Mouse (Mus musculus): Measurements from ENCODE around the gene Aldh6a1. TPM values are rescaled to one million over a fixed set of nuclear protein-coding genes. Genes with fewer than 3 reads are reported as not detected.
A peak's percentile ranks its signal among the peaks of the same experiment; 100 is the strongest.

Gene Aldh6a1
- total RNA-seq (2021) = 100 to 1,000 TPM; 178 to 183 TPM

- intact Hi-C loops (cut with DNase I) = loop anchor here (2.0 kb wide), 1 partner anchor 32 kb away; no protein-coding TSS in a partner anchor
Measured at GRCm38 (mm10) chr12:84450718-84451646, at the start of gene Aldh6a1, which contains the start of gene Lin52. Aldh6a1 (minus strand) TSS chr12:84451004. Lin52 (plus strand) TSS chr12:84451422.

GRCm38 (mm10) chr12:84496795-84497194 is 46.0 kb upstream of the Aldh6a1 start:
- DNase-seq (ENCODE audit: low spot score) = no peak
- intact Hi-C loops (cut with DNase I) = no loop called here

More at GRCm38 (mm10) chr12:84450718-84451646, at the start of gene Aldh6a1, which contains the start of gene Lin52:
- DNase-seq (ENCODE audit: low spot score) = peak; percentile 97

DNA sequence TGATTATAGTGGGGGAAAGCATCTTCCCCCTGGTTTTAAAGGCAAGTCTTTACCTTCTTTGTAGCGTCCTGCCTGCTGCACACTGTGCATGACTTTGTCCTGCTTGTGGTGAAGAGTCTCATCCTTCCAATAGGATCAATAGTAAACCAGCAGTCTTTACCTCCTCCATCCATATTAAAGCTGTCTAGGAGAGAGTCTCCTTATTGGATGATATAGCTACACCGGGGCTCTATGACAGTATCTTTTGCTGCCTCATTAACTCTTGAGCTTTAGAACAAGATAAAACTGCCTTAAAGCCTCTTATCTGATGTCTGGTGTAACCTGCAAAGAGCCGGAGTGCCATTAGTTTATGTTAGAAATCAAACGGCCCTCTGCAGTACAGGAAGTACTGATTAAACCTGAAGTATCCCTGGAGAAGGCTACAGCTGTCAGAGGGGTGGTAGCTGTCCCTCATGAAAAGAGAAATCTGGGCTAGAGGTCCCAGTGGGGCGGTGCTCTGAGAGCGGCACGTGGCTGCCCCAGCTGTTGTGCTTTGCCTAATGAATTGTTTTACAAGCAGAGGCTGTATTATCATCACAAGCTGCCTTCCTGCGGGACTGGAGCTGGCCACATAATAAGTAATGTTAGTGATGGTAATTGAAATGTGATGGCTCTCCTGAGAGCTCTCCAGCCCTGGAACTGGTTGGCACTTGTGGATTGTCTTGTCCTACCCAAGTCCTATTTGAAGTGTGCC is 36.7 kb upstream of the Aldh6a1 start:
- intact Hi-C loops (cut with DNase I) = no loop called here

GRCm38 (mm10) chr12:84482778-84483585 is 32.2 kb upstream of the Aldh6a1 start:
- intact Hi-C loops (cut with DNase I) = no loop called here
- DNase-seq (ENCODE audit: low spot score) = no peak

More for the DNA sequence above, 36.7 kb upstream of the Aldh6a1 start:
- peak; percentile 17 for DNase-seq (ENCODE audit: low spot score)

- no peak for DNase-seq (ENCODE audit: low spot score)
- intact Hi-C loops (cut with DNase I) = no loop called here
Measured at GRCm38 (mm10) chr12:84481251-84481650, 30.4 kb upstream of the Aldh6a1 start.

DNA sequence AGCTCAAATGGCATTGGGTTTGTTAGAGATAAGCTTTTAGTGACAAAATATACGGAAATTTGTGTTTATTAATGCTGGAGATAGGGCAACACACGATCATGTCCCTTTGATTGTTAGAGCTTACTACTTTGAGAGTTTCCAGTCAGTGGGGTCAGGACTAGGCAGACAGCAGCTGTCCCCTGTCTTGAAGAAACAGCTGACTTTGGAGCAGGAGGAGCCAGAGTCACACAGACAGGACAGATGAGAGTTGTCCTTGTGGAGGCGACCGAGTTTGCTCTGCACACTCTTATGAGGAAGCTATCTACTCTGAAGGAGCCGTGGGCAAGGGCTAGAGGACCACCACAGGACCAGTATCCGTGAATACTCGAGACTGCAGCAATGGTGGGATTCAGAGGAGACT is 28.1 kb upstream of the Aldh6a1 start:
- intact Hi-C loops (cut with DNase I) = no loop called here
- DNase-seq (ENCODE audit: low spot score) = no peak

DNA sequence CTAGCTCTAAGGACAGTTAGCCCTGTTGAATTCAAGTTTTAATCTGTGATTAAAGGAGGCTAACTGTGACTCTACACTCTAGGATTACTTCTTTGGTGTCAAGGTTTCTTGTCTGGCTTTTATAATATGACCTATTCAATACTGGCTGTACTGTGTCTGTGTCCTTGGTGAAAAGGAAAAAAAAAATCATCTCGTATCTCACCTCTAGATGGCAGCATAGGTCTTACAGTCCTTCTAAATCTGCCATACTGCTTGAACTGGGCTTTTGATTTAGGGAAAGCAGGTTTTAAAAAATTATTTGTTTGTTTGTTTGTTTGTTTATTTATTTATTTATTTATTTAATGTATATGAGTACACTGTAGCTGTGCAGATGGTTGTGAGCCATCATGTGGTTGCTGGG is 17.9 kb upstream of the Aldh6a1 start:
- intact Hi-C loops (cut with DNase I) = loop anchor here (5.0 kb wide), 1 partner anchor 79 kb away; no protein-coding TSS in a partner anchor
- DNase-seq (ENCODE audit: low spot score) = no peak

GRCm38 (mm10) chr12:84462856-84463255 is 12.1 kb upstream of the Aldh6a1 start:
- intact Hi-C loops (cut with DNase I) = no loop called here
- DNase-seq (ENCODE audit: low spot score) = no peak

GRCm38 (mm10) chr12:84461416-84461815 is 10.6 kb upstream of the Aldh6a1 start:
- intact Hi-C loops (cut with DNase I) = no loop called here
- no peak for DNase-seq (ENCODE audit: low spot score)

GRCm38 (mm10) chr12:84459845-84460244 is 9.0 kb upstream of the Aldh6a1 start:
- intact Hi-C loops (cut with DNase I) = no loop called here
- DNase-seq (ENCODE audit: low spot score) = no peak

- no peak for DNase-seq (ENCODE audit: low spot score)
- intact Hi-C loops (cut with DNase I) = no loop called here
Measured at GRCm38 (mm10) chr12:84456911-84457310, 6.1 kb upstream of the Aldh6a1 start.

DNA sequence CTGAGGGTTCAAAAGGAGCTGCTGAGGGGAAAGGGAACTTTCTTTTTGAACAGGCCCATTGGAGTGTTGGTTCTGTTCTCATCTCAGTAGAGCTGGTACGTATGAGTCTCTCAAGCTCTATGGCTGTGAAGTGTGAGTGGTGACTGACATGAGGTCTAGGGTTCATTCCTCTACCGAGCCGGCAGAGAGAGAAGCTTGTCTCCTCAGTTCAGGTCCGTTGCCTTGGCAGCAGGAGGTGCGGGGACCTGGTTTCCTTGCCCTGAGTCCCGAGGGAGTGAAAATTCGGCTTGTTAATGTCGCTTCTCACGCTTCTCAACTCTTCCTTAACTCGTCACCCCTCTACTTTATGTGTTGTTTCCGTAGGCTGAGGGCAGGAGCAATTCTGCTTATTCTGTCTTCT is 997 bp upstream of the Aldh6a1 start:
- DNase-seq (ENCODE audit: low spot score) = no peak
- intact Hi-C loops (cut with DNase I) = loop anchor here (2.0 kb wide), 1 partner anchor 33 kb away; no protein-coding TSS in a partner anchor

- intact Hi-C loops (cut with DNase I) = loop anchor here (2.0 kb wide), 1 partner anchor 32 kb away; no protein-coding TSS in a partner anchor
- no peak for DNase-seq (ENCODE audit: low spot score)
Measured at GRCm38 (mm10) chr12:84450351-84450717, 470 bp downstream of the Aldh6a1 start.

- no peak for DNase-seq (ENCODE audit: low spot score)
- intact Hi-C loops (cut with DNase I) = loop anchor here (2.0 kb wide), 1 partner anchor 31 kb away; no protein-coding TSS in a partner anchor
Measured at GRCm38 (mm10) chr12:84449887-84450286, 917 bp downstream of the Aldh6a1 start.

DNA sequence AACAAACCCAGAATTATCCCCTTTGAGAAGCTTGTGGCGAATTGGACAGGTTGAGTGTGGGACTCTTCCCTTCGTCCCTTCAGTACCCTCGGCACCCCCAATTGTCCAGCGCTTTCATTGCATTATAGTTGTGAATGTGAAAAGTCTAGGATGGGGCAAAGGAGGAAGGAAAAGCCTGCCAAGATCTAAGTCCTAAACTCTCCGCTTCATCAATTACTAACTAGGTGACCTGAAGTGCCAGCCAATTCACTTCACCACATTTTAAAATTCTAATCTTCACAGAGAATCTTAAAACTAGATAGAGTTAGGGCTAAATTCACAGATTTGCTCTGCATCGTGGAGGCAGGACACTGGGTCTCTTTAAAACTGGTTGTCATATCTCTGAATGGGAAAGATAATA is 2.6 kb downstream of the Aldh6a1 start:
- no peak for DNase-seq (ENCODE audit: low spot score)

DNA sequence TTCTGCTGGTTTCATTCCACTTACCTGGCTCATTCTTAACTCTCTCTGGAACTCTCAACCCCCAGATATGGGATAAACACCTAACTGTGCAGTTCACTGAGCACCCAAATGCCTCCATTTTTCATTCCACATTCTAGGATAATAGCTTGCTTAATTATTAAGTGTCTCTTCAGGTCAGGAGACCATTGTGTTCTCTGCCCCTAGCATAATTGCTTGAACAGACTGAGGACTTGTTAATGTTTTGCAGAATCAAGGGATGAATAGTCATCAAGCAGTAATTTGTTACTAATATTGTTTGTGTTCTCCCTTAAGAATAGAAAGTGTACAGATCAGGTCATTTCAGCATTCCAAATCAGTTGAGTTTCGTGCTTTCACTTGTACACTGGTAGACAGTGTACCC is 3.4 kb downstream of the Aldh6a1 start:
- DNase-seq (ENCODE audit: low spot score) = no peak
- intact Hi-C loops (cut with DNase I) = no loop called here

More for the DNA sequence above, 2.6 kb downstream of the Aldh6a1 start:
- intact Hi-C loops (cut with DNase I) = no loop called here

- no peak for DNase-seq (ENCODE audit: low spot score)
- intact Hi-C loops (cut with DNase I) = no loop called here
Measured at GRCm38 (mm10) chr12:84442526-84442925, 8.3 kb downstream of the Aldh6a1 start.

DNA sequence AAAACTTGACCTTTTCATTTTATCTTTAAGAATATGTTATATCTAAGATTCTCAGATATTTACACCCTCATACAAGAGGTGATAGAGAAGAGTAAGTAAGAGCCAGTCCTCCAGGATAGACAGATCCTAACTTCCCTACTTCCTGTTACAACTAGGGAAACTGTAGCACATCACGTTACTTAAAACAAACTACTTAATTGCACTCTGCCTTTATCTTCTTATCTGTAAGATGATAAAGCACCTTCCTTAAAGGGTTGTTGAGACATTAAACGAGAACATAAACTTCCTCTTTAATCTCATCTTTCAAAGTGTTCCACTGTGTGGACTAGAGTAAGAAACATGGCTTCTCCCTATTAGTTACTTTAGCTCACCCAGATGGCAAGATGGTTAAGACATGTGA is 12.1 kb downstream of the Aldh6a1 start:
- no peak for DNase-seq (ENCODE audit: low spot score)
- intact Hi-C loops (cut with DNase I) = no loop called here

GRCm38 (mm10) chr12:84429825-84430224 is 21.0 kb downstream of the Aldh6a1 start:
- DNase-seq (ENCODE audit: low spot score) = no peak
- intact Hi-C loops (cut with DNase I) = no loop called here

DNA sequence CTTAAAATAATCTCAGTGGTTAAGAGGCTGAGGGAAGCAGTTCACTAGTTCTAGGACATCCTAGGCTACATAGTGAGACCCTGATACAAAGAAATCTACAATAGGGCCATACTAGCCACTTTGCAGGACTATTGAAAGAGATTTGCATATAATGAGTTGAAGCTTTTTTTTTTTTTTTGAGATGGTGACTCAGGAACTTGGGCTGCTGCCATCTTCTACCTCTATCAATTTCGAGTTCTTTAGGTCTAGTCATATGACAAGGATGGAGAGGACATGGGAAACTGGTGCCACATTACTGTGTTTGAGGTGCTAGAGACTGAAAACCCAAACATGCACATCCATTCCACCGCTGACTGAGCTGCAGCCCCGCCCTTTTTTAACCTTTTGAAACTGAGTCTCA is 26.8 kb downstream of the Aldh6a1 start:
- intact Hi-C loops (cut with DNase I) = no loop called here
- no peak for DNase-seq (ENCODE audit: low spot score)

All from heart, postnatal 25 days (tissue).